Mouse (Mus musculus): Measurements from ENCODE around the gene Chst7. TPM values are rescaled to one million over a fixed set of nuclear protein-coding genes. Genes with fewer than 3 reads are reported as not detected.
A peak's percentile ranks its signal among the peaks of the same experiment; 100 is the strongest.

Chst7 gene
- 3.6 and 3.9 TPM in 2 replicates for polyA plus RNA-seq (2015; fragmentation: Nextera tagmentation; extraction: Ambion mirVana)

GRCm38 (mm10) chrX:20059381-20059971, at the start of gene Chst7:
Gene Chst7, plus strand, starts transcription at chrX:20059560.
- Histone ChIP-seq H3K27me3 (peaks cover 12% of the 10 kb centered on the region), H3K9me3 (no peaks in the 10 kb centered on the region), H3K36me3 (no peaks in the 10 kb centered on the region), H3K4me3 (peak within 1 kb of the TSS; percentile 46), H3K9ac (peak within 1 kb of the TSS; percentile 62), H3K4me2 (peak within 1 kb of the TSS; percentile 71), H3K27ac (replicated peaks) (no peak within 1 kb of the TSS), H3K4me1 (replicated peaks) (no peaks in the 10 kb centered on the region)
- WGBS = 19% methylated on average over 40 of the region's 40 CpGs
- peak; percentile 79 for ATAC-seq (ENCODE audit: low read depth)

GRCm38 (mm10) chrX:20012211-20012610, 47.1 kb upstream of the Chst7 start:
- Histone ChIP-seq H3K27ac (replicated peaks) (no peak overlapping the region), H3K36me3 (no peaks in the 10 kb centered on the region), H3K9me3 (no peaks in the 10 kb centered on the region), H3K4me1 (replicated peaks) (no peaks in the 10 kb centered on the region), H3K4me2 (no peak overlapping the region), H3K9ac (no peak overlapping the region), H3K4me3 (no peak overlapping the region), H3K27me3 (no peaks in the 10 kb centered on the region)
- ATAC-seq (ENCODE audit: low read depth) = no peak
- 100% methylated on average over 2 of the region's 2 CpGs for WGBS

GRCm38 (mm10) chrX:20020942-20021341, 38.4 kb upstream of the Chst7 start:
- Histone ChIP-seq H3K9ac (no peak overlapping the region), H3K4me3 (no peak overlapping the region), H3K4me1 (replicated peaks) (no peaks in the 10 kb centered on the region), H3K9me3 (no peaks in the 10 kb centered on the region), H3K36me3 (no peaks in the 10 kb centered on the region), H3K4me2 (no peak overlapping the region), H3K27ac (replicated peaks) (no peak overlapping the region), H3K27me3 (no peaks in the 10 kb centered on the region)
- WGBS = 43% methylated on average over 2 of the region's 2 CpGs
- no peak for ATAC-seq (ENCODE audit: low read depth)

GRCm38 (mm10) chrX:20060096-20060768, 872 bp downstream of the Chst7 start:
- peak; percentile 82 for ATAC-seq (ENCODE audit: low read depth)
- H3K9ac ChIP-seq = peak overlapping the region; percentile 62
- WGBS = 24% methylated on average over 65 of the region's 65 CpGs

GRCm38 (mm10) chrX:20060769-20061315, 1.5 kb downstream of the Chst7 start:
- peaks cover 12% of the 10 kb centered on the region for H3K27me3 ChIP-seq
- no peaks in the 10 kb centered on the region for H3K36me3 ChIP-seq
- H3K27ac ChIP-seq (replicated peaks) = no peak overlapping the region
- H3K4me1 ChIP-seq (replicated peaks) = no peaks in the 10 kb centered on the region
- peak overlapping the region; percentile 71 for H3K4me2 ChIP-seq
- no peaks in the 10 kb centered on the region for H3K9me3 ChIP-seq
- peak overlapping the region; percentile 62 for H3K9ac ChIP-seq
- peak overlapping the region; percentile 46 for H3K4me3 ChIP-seq
- WGBS = 18% methylated on average over 47 of the region's 47 CpGs
- ATAC-seq (ENCODE audit: low read depth) = peak; percentile 38

More at GRCm38 (mm10) chrX:20060096-20060768, 872 bp downstream of the Chst7 start:
- Histone ChIP-seq H3K27me3 (peaks cover 12% of the 10 kb centered on the region), H3K4me1 (replicated peaks) (no peaks in the 10 kb centered on the region), H3K4me2 (peak overlapping the region; percentile 71), H3K27ac (replicated peaks) (no peak overlapping the region), H3K4me3 (peak overlapping the region; percentile 46), H3K9me3 (no peaks in the 10 kb centered on the region), H3K36me3 (no peaks in the 10 kb centered on the region)

- ATAC-seq (ENCODE audit: low read depth) = no peak
- Histone ChIP-seq H3K9ac (no peak overlapping the region), H3K27ac (replicated peaks) (no peak overlapping the region), H3K9me3 (no peaks in the 10 kb centered on the region), H3K4me3 (no peak overlapping the region), H3K36me3 (no peaks in the 10 kb centered on the region), H3K27me3 (peaks cover 12% of the 10 kb centered on the region), H3K4me1 (replicated peaks) (no peaks in the 10 kb centered on the region), H3K4me2 (no peak overlapping the region)
- WGBS = 34% methylated on average over 3 of the region's 3 CpGs
Observed at GRCm38 (mm10) chrX:20061764-20062480, 2.6 kb downstream of the Chst7 start.

GRCm38 (mm10) chrX:20066636-20067035, 7.3 kb downstream of the Chst7 start:
- no peak overlapping the region for H3K27ac ChIP-seq (replicated peaks)
- no peak for ATAC-seq (ENCODE audit: low read depth)
- H3K4me3 ChIP-seq = no peak overlapping the region
- no peaks in the 10 kb centered on the region for H3K36me3 ChIP-seq
- H3K9ac ChIP-seq = no peak overlapping the region
- H3K4me1 ChIP-seq (replicated peaks) = no peaks in the 10 kb centered on the region
- H3K9me3 ChIP-seq = no peaks in the 10 kb centered on the region
- no peak overlapping the region for H3K4me2 ChIP-seq
- H3K27me3 ChIP-seq = peaks cover 2% of the 10 kb centered on the region; the same call in 1 of the 2 replicates

GRCm38 (mm10) chrX:20070196-20070595, 10.8 kb downstream of the Chst7 start:
- Histone ChIP-seq H3K4me2 (no peak overlapping the region), H3K9me3 (no peaks in the 10 kb centered on the region), H3K4me1 (replicated peaks) (no peaks in the 10 kb centered on the region), H3K27me3 (no peaks in the 10 kb centered on the region), H3K36me3 (no peaks in the 10 kb centered on the region), H3K9ac (no peak overlapping the region), H3K4me3 (no peak overlapping the region), H3K27ac (replicated peaks) (no peak overlapping the region)
- no peak for ATAC-seq (ENCODE audit: low read depth)
- WGBS = 35% methylated on average over 4 of the region's 4 CpGs

- H3K4me2 ChIP-seq = no peak overlapping the region
- no peak overlapping the region for H3K27ac ChIP-seq (replicated peaks)
- H3K4me1 ChIP-seq (replicated peaks) = no peaks in the 10 kb centered on the region
- H3K27me3 ChIP-seq = no peaks in the 10 kb centered on the region
- no peaks in the 10 kb centered on the region for H3K36me3 ChIP-seq
- no peak for ATAC-seq (ENCODE audit: low read depth)
- H3K9ac ChIP-seq = no peak overlapping the region
- WGBS = 68% methylated on average over 2 of the region's 2 CpGs
- H3K9me3 ChIP-seq = no peaks in the 10 kb centered on the region
- no peak overlapping the region for H3K4me3 ChIP-seq
Observed at GRCm38 (mm10) chrX:20117717-20118116, 58.4 kb downstream of the Chst7 start.

GRCm38 (mm10) chrX:20125481-20125880, 66.1 kb downstream of the Chst7 start:
- WGBS = 88% methylated on average over 2 of the region's 2 CpGs
- Histone ChIP-seq H3K27ac (replicated peaks) (no peak overlapping the region), H3K36me3 (no peaks in the 10 kb centered on the region), H3K27me3 (no peaks in the 10 kb centered on the region), H3K9ac (no peak overlapping the region), H3K4me2 (no peak overlapping the region), H3K9me3 (no peaks in the 10 kb centered on the region), H3K4me3 (no peak overlapping the region), H3K4me1 (replicated peaks) (no peaks in the 10 kb centered on the region)
- ATAC-seq (ENCODE audit: low read depth) = no peak

- no peak overlapping the region for H3K9ac ChIP-seq
- no peaks in the 10 kb centered on the region for H3K36me3 ChIP-seq
- no peaks in the 10 kb centered on the region for H3K27me3 ChIP-seq
- ATAC-seq (ENCODE audit: low read depth) = no peak
- no peaks in the 10 kb centered on the region for H3K9me3 ChIP-seq
- no peak overlapping the region for H3K27ac ChIP-seq (replicated peaks)
- no peak overlapping the region for H3K4me2 ChIP-seq
- H3K4me1 ChIP-seq (replicated peaks) = no peaks in the 10 kb centered on the region
- H3K4me3 ChIP-seq = no peak overlapping the region
Observed at GRCm38 (mm10) chrX:20128951-20129350, 69.6 kb downstream of the Chst7 start.

- Histone ChIP-seq H3K4me2 (no peak overlapping the region), H3K4me1 (replicated peaks) (no peaks in the 10 kb centered on the region), H3K9me3 (no peaks in the 10 kb centered on the region), H3K36me3 (no peaks in the 10 kb centered on the region), H3K4me3 (no peak overlapping the region), H3K9ac (no peak overlapping the region), H3K27me3 (no peaks in the 10 kb centered on the region), H3K27ac (replicated peaks) (no peak overlapping the region)
- WGBS = 72% methylated on average over 1 of the region's 1 CpGs
- ATAC-seq (ENCODE audit: low read depth) = no peak
Observed at GRCm38 (mm10) chrX:20129466-20129865, 70.1 kb downstream of the Chst7 start.

All from neural tube, embryonic 13.5 days (tissue).